Mouse (Mus musculus): ENCODE results near the gene Dnah1. TPM values are rescaled to one million over a fixed set of nuclear protein-coding genes. Genes with fewer than 3 reads are reported as not detected.
A peak's percentile ranks its signal among the peaks of the same experiment; 100 is the strongest.

Dnah1 gene
- polyA plus RNA-seq, 1 experiment from 2014 or later, result 2.7 TPM

DNA sequence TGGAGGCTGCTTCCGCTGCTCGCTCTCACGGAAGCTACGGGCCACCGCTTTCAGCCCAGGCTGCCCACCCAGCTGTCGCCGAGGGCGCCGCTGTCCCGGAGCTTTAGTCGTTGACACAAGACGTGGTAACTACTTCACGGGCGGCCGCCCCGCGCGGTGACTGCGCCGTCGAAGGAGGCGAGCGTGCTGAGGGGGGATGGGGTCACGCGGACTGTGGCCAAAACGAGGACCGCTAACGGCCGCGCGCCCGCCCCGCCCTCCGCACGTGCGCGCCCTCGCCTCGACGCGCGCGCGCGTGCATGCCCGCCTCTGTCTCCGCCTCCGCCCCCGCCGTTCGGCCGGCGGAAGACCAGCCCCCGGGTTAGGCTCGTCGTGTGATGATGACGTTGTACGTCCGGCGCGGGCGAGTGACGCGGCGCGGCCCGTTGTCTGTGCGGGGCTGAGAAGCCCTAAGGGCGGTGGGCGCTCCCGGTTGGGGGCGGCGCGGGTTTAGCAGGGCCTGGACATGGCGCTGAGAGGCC, 72.6 kb downstream of the Dnah1 start, which contains the start of the genes Phf7 and Bap1:
Gene Phf7 (minus strand): TSS at position 234 of the 521 bp plus-strand sequence.
Gene Bap1 (plus strand): TSS at position 367 of the 521 bp plus-strand sequence.
- under 1% methylated on average over 60 of the region's 75 CpGs for WGBS
- peak within 1 kb of the TSS; percentile 97 for H3K27ac ChIP-seq
- H3K9me3 ChIP-seq, result no peaks in the 10 kb centered on the region
- H3K27me3 ChIP-seq, result no peaks in the 10 kb centered on the region
- H3K4me1 ChIP-seq, result peaks cover 17% of the 10 kb centered on the region
- H3K36me3 ChIP-seq, result peaks cover 35% of the 10 kb centered on the region
- H3K4me2 ChIP-seq, result peak within 1 kb of the TSS; percentile 80
- H3K9ac ChIP-seq, result peak within 1 kb of the TSS; percentile 100
- ATAC-seq (ENCODE audit: borderline replicate concordance, extremely low read depth, low FRiP score, low TSS enrichment), result peak; percentile 94
- peak within 1 kb of the TSS; percentile 100 for H3K4me3 ChIP-seq

- 15% methylated on average over 38 of the region's 38 CpGs for WGBS
- H3K9me3 ChIP-seq, result no peaks in the 10 kb centered on the region
- H3K9ac ChIP-seq, result peak overlapping the region; percentile 100
- peaks cover 28% of the 10 kb centered on the region for H3K36me3 ChIP-seq
- H3K27me3 ChIP-seq, result no peaks in the 10 kb centered on the region
- H3K4me2 ChIP-seq, result peak overlapping the region; percentile 80
- H3K4me1 ChIP-seq, result peaks cover 17% of the 10 kb centered on the region
- ATAC-seq (ENCODE audit: borderline replicate concordance, extremely low read depth, low FRiP score, low TSS enrichment), result peak; percentile 90
- H3K4me3 ChIP-seq, result peak overlapping the region; percentile 100
- peak overlapping the region; percentile 97 for H3K27ac ChIP-seq
Measured at GRCm38 (mm10) chr14:31250222-31251083, 73.2 kb downstream of the Dnah1 start.

DNA sequence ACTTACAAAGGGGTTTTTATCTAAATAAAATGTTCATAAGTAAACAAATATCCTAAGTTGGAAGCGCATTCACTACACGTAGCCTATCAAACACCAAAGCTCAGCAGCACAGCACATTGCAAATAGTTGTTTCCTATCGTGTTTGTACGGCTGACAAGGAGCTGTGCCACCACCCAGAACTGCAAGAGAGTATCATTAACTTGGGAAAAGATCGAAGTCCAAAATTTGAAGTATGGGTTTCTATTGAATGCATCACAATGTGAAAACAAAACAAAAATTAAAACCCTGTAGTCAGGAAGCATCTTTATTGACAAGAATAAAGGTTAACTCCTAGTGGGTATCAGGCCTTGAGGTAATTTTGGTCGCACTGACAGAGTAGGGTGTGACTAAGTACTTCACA, 75.3 kb downstream of the Dnah1 start:
- H3K27ac ChIP-seq, result no peak overlapping the region
- no peak overlapping the region for H3K4me2 ChIP-seq
- WGBS, result 85% methylated on average over 6 of the region's 6 CpGs
- peaks cover 7% of the 10 kb centered on the region for H3K36me3 ChIP-seq
- no peaks in the 10 kb centered on the region for H3K9me3 ChIP-seq
- no peak for ATAC-seq (ENCODE audit: borderline replicate concordance, extremely low read depth, low FRiP score, low TSS enrichment)
- no peak overlapping the region for H3K9ac ChIP-seq
- peaks cover 17% of the 10 kb centered on the region for H3K4me1 ChIP-seq
- H3K4me3 ChIP-seq, result no peak overlapping the region
- no peaks in the 10 kb centered on the region for H3K27me3 ChIP-seq

DNA sequence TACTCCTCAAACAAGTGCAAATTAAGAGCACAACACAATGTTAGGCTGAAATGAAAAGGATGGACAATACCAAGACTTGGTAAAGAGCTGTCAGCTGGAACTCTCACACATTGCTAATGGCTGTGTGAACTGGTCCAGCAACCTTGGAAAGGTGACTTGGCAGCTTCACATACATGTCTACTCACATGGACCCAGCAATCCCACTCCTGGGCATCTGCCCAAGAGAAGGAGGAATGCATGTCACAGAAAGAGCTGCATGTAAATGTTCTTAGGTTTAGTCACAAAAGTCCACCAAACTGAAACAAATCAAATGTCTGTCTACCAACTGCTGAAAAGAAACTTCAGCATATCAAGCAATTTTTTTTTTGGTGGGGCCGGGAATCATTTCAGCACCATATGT, 77.8 kb downstream of the Dnah1 start:
- Histone ChIP-seq H3K27me3 (no peaks in the 10 kb centered on the region), H3K4me2 (no peak overlapping the region), H3K36me3 (no peaks in the 10 kb centered on the region), H3K9me3 (no peaks in the 10 kb centered on the region), H3K4me1 (peaks cover 5% of the 10 kb centered on the region), H3K27ac (no peak overlapping the region), H3K9ac (no peak overlapping the region), H3K4me3 (no peak overlapping the region)
- no peak for ATAC-seq (ENCODE audit: borderline replicate concordance, extremely low read depth, low FRiP score, low TSS enrichment)
- WGBS, result 80% methylated on average over 1 of the region's 1 CpGs

- no peak for ATAC-seq (ENCODE audit: borderline replicate concordance, extremely low read depth, low FRiP score, low TSS enrichment)
- Histone ChIP-seq H3K4me2 (no peak overlapping the region), H3K4me1 (no peaks in the 10 kb centered on the region), H3K36me3 (no peaks in the 10 kb centered on the region), H3K4me3 (no peak overlapping the region), H3K27ac (no peak overlapping the region), H3K9me3 (no peaks in the 10 kb centered on the region), H3K9ac (no peak overlapping the region), H3K27me3 (no peaks in the 10 kb centered on the region)
- WGBS, result 66% methylated on average over 1 of the region's 1 CpGs
Measured at GRCm38 (mm10) chr14:31244777-31245176, 78.9 kb downstream of the Dnah1 start.

DNA sequence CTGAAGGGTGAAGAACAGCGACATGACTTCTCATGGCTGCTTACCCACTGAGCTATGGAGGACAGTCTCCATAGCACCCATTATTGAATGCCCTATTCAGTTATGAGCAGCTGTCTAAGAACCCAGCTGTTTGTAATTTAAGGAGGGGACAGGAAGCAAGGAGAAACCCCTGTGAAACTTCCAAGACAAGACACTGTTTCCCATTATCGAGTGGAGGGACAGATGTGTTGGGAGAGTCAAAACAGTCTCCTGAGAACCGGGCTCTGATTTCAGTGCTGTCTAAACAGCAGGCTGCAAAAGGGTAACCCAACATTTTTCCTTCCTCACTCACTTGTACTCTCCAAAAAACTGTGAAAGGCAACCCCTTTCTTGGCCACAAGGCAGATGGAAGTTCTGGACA, 83.2 kb downstream of the Dnah1 start:
- H3K9ac ChIP-seq, result no peak overlapping the region
- 65% methylated on average over 3 of the region's 3 CpGs for WGBS
- H3K4me2 ChIP-seq, result no peak overlapping the region
- no peaks in the 10 kb centered on the region for H3K36me3 ChIP-seq
- no peaks in the 10 kb centered on the region for H3K9me3 ChIP-seq
- H3K27ac ChIP-seq, result no peak overlapping the region
- ATAC-seq (ENCODE audit: borderline replicate concordance, extremely low read depth, low FRiP score, low TSS enrichment), result no peak
- H3K4me3 ChIP-seq, result no peak overlapping the region
- H3K4me1 ChIP-seq, result no peaks in the 10 kb centered on the region
- H3K27me3 ChIP-seq, result no peaks in the 10 kb centered on the region

GRCm38 (mm10) chr14:31237101-31237882, 86.4 kb downstream of the Dnah1 start:
- Histone ChIP-seq H3K4me1 (peaks cover 4% of the 10 kb centered on the region; the same call in 1 of the 2 replicates), H3K9me3 (no peaks in the 10 kb centered on the region), H3K4me3 (no peak overlapping the region), H3K4me2 (no peak overlapping the region), H3K27ac (no peak overlapping the region), H3K9ac (no peak overlapping the region), H3K27me3 (no peaks in the 10 kb centered on the region), H3K36me3 (no peaks in the 10 kb centered on the region)
- WGBS, result 65% methylated on average over 7 of the region's 7 CpGs
- no peak for ATAC-seq (ENCODE audit: borderline replicate concordance, extremely low read depth, low FRiP score, low TSS enrichment)

DNA sequence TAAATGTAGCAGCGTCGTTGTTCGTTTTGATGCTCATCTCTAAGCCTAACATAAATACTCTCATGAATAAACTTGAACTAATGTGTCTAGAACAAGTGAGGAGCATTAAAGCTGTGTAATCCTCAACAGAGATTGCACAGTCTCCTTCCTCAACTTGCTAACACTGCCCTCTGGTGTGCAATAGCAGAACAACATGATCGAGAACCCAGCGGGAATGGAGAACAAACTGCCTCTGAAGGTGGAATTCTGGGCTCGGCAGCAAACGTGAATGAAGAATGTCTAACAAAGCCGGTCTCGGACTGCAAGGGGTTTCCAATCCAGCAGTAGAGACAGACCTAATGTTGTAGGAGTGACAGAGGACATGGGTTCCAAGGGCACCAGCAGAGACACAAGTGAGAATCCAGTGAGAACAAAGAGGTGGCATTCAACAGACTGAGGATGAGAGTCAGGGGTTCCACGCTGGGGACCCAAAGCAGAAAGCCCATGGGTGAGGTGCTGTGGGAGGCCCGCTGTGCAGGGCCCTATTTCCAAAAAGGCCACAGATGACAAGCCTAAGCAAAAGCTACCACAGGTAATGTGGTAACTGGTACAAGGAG, 89.6 kb downstream of the Dnah1 start:
- no peak overlapping the region for H3K4me3 ChIP-seq
- no peak overlapping the region for H3K4me2 ChIP-seq
- no peaks in the 10 kb centered on the region for H3K36me3 ChIP-seq
- peak overlapping the region; percentile 6; the same call in 1 of the 2 replicates for H3K9ac ChIP-seq
- H3K27me3 ChIP-seq, result no peaks in the 10 kb centered on the region
- H3K4me1 ChIP-seq, result peaks cover 28% of the 10 kb centered on the region; the same call in 1 of the 2 replicates
- H3K27ac ChIP-seq, result peak overlapping the region; percentile 71
- no peaks in the 10 kb centered on the region for H3K9me3 ChIP-seq
- WGBS, result 14% methylated on average over 11 of the region's 11 CpGs
- peak; percentile 10; the same call in 1 of the 2 replicates for ATAC-seq (ENCODE audit: borderline replicate concordance, extremely low read depth, low FRiP score, low TSS enrichment)

DNA sequence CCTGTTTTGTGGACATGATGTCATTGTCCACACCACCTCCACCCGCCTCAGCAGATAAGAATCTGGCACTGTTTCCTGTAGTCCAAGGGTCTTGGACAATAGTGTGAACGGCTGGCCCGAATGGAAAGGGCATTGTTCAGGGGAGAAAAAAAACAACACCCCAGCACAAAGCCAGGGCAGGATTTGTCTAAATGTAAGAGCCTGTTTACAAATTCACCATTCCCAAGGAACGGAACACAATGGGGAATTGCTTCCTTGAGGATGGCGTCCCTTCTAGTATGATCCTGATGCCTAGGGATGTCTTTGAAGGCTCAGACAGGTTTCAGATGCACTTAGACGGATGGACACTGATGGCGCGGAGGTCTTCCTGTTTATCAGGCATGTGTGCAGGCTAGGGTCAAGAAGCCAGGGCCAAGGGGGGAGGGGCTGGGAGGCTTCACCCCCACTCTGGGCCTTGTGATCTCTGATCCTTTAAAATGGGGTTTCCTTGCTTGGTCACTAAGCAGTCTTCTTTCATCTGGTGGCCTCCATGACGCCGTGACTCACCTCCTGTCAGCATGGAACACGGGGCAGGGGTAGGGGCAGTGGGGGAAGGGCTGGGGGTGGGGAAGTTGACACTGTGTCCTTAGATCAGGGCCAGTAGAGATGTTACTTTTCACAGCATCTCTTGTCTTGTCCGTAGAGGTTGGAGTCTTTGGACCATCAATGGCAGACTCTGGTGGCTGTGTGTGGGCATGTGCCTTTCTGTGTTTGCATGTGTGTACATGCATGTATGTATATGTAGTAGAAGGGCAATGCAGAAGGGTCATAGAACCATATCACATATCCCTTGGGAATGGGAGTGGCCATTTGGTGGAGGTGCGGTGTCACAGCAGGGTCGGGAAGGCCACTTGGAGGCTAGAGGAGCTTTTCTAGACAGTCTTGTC, 90.4 kb downstream of the Dnah1 start:
- Histone ChIP-seq H3K27me3 (no peaks in the 10 kb centered on the region), H3K4me1 (peaks cover 35% of the 10 kb centered on the region; the same call in 1 of the 2 replicates), H3K27ac (peak overlapping the region; percentile 71), H3K36me3 (no peaks in the 10 kb centered on the region), H3K9ac (no peak overlapping the region), H3K4me3 (no peak overlapping the region), H3K9me3 (no peaks in the 10 kb centered on the region), H3K4me2 (no peak overlapping the region)
- peak; percentile 64 for ATAC-seq (ENCODE audit: borderline replicate concordance, extremely low read depth, low FRiP score, low TSS enrichment)
- 71% methylated on average over 14 of the region's 14 CpGs for WGBS

DNA sequence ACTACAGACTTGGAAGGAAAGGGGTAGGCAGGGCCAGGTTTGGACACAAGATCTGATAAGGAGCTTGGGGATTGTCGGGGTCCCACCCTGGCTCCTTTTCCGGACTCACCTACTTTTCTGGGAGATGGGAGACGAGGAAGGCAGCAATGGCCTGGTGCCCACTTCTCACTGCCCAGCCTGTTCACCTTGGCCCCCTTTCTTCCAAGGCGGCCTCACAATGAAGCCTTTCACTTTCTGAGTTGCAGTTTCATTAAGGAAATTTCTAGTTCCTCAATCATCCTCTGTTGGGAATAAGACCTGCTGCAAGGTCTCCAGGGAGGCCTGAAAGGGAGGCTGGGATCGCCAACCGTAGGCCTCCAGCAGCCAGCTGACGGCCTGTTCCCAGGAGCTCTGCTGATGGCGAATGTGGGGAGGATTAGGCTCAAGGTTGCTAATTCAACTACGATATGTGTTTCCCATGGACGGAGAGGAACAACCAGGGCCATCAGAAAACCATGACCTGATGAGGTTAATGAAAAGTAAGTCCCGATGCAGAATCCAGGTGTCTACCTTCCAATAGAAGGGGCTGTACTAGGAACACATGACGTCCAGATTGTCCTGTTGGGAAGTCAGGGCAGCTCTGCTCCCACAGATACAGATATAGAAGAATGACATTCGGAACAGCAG, 91.2 kb downstream of the Dnah1 start:
- peak overlapping the region; percentile 65 for H3K27ac ChIP-seq
- ATAC-seq (ENCODE audit: borderline replicate concordance, extremely low read depth, low FRiP score, low TSS enrichment), result no peak
- H3K36me3 ChIP-seq, result no peaks in the 10 kb centered on the region
- no peak overlapping the region for H3K4me2 ChIP-seq
- peaks cover 43% of the 10 kb centered on the region for H3K4me1 ChIP-seq
- no peak overlapping the region for H3K4me3 ChIP-seq
- H3K9me3 ChIP-seq, result no peaks in the 10 kb centered on the region
- 66% methylated on average over 13 of the region's 13 CpGs for WGBS
- H3K9ac ChIP-seq, result no peak overlapping the region
- H3K27me3 ChIP-seq, result no peaks in the 10 kb centered on the region

All from lung, embryonic 15.5 days (tissue).